Mouse (Mus musculus) layer of hippocampus, adult 8-10 months (tissue): ENCODE measurements at regions not wholly inside any gene's neighbourhood (a gene's known extent, or its start where the extent isn't known, plus 50 kb on each side); places are given as distances from the start of the nearest gene placed in this dataset.

Experiments used
- DNase-seq, 2 experiments: peaks; one replicate each; pipeline ENCODE4 v3.0.0; 2022; ENCODE audit warnings: low spot score in 2 of 2

- DNase-seq: peak in 1 of 2 experiments; percentile 28
These were observed 68.6 kb upstream of the 1700021F07Rik start for GRCm38 (mm10) chr2:173453569-173454405.

GRCm38 (mm10) chr2:173454741-173455140 lies 67.6 kb upstream of the 1700021F07Rik start:
- no peak for DNase-seq

GRCm38 (mm10) chr2:173455216-173455615 lies 67.2 kb upstream of the 1700021F07Rik start:
- no peak for DNase-seq

GRCm38 (mm10) chr2:173456083-173456482 lies 66.3 kb upstream of the 1700021F07Rik start:
- no peak for DNase-seq

GRCm38 (mm10) chr2:173456924-173457623 lies 65.3 kb upstream of the 1700021F07Rik start:
- DNase-seq: no peak

GRCm38 (mm10) chr2:173457624-173458320 lies 64.6 kb upstream of the 1700021F07Rik start:
- no peak for DNase-seq

- DNase-seq: no peak
These were observed 63.5 kb upstream of the 1700021F07Rik start for GRCm38 (mm10) chr2:173458861-173459260.

GRCm38 (mm10) chr2:173463313-173463712 lies 59.1 kb upstream of the 1700021F07Rik start:
- no peak for DNase-seq

- no peak for DNase-seq
These were observed 57.8 kb upstream of the 1700021F07Rik start for GRCm38 (mm10) chr2:173464562-173464961.

GRCm38 (mm10) chr2:173465006-173465620 lies 57.3 kb upstream of the 1700021F07Rik start:
- DNase-seq: peak in 1 of 2 experiments; percentile 7

- no peak for DNase-seq
These were observed 54.2 kb upstream of the 1700021F07Rik start for GRCm38 (mm10) chr2:173468136-173468535.

- no peak for DNase-seq
These were observed 52.6 kb upstream of the 1700021F07Rik start for GRCm38 (mm10) chr2:173469756-173470155.
